Mouse (Mus musculus): Measurements from ENCODE around the gene Gm17428. TPM values are rescaled to one million over a fixed set of nuclear protein-coding genes. Genes with fewer than 3 reads are reported as not detected.
"Not testable (repeated sequence)": the region's sequence is repeated elsewhere in the genome, so short reads cannot be mapped to it uniquely, and the experiment has no call there.

Gene Gm17428
- polyA plus RNA-seq, 1 experiment = not detected

GRCm38 (mm10) chr14:54953664-54954206 is 23.0 kb upstream of the Gm17428 start:
- peaks cover 10% of the 10 kb centered on the region for H3K4me1 ChIP-seq (ENCODE audit: control insufficient read depth, insufficient read depth, low read length)
- H3K27ac ChIP-seq (ENCODE audit: control insufficient read depth, insufficient read depth, low read depth, low read length) = no peak overlapping the region
- no peaks in the 10 kb centered on the region for H3K36me3 ChIP-seq (ENCODE audit: control insufficient read depth, insufficient read depth, low read length)
- no peaks in the 10 kb centered on the region for H3K27me3 ChIP-seq (ENCODE audit: control insufficient read depth, insufficient read depth, low read length)
- no peak overlapping the region for H3K4me3 ChIP-seq (ENCODE audit: control insufficient read depth, low read depth, low read length)
- TF ChIP-seq CTCF (IDR thresholded peaks at IDR 0.05; ENCODE audit: control insufficient read depth, insufficient read depth, insufficient replicate concordance, low read depth, low read length) = no peak
- no peak for TF ChIP-seq POLR2A (IDR thresholded peaks at IDR 0.05; ENCODE audit: control insufficient read depth, low read depth, low read length)

DNA sequence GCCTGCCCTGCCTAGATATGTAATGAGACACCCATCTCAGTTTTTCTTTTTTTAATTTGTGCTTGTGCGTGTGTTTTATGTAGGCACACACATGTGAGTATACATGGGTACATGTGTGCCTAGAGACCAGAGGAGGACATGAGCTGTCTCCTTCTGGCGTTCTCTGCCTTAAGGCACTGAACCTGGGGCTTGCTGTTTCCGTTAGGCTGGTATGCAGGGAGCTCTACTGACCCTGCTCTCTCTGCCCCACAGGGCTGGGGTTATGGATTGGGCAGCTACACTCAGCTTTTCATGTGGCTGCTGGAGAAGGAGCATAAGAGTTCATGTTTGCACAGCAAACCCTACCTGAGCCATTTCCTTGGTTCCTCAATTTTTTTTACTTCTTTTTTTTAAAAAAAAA is 22.3 kb upstream of the Gm17428 start:
- TF ChIP-seq CTCF (IDR thresholded peaks at IDR 0.05; ENCODE audit: control insufficient read depth, insufficient read depth, insufficient replicate concordance, low read depth, low read length) = no peak
- TF ChIP-seq POLR2A (IDR thresholded peaks at IDR 0.05; ENCODE audit: control insufficient read depth, low read depth, low read length) = no peak
- Histone ChIP-seq H3K36me3 (ENCODE audit: control insufficient read depth, insufficient read depth, low read length) (no peaks in the 10 kb centered on the region), H3K27ac (ENCODE audit: control insufficient read depth, insufficient read depth, low read depth, low read length) (no peak overlapping the region)

GRCm38 (mm10) chr14:54955481-54955880 is 21.3 kb upstream of the Gm17428 start:
- no peak overlapping the region for H3K27ac ChIP-seq (ENCODE audit: control insufficient read depth, insufficient read depth, low read depth, low read length)
- TF ChIP-seq CTCF (IDR thresholded peaks at IDR 0.05; ENCODE audit: control insufficient read depth, insufficient read depth, insufficient replicate concordance, low read depth, low read length) (no peak), POLR2A (IDR thresholded peaks at IDR 0.05; ENCODE audit: control insufficient read depth, low read depth, low read length) (no peak)
- H3K27me3 ChIP-seq (ENCODE audit: control insufficient read depth, insufficient read depth, low read length) = no peaks in the 10 kb centered on the region
- H3K36me3 ChIP-seq (ENCODE audit: control insufficient read depth, insufficient read depth, low read length) = no peaks in the 10 kb centered on the region
- H3K4me1 ChIP-seq (ENCODE audit: control insufficient read depth, insufficient read depth, low read length) = peaks cover 5% of the 10 kb centered on the region
- H3K4me3 ChIP-seq (ENCODE audit: control insufficient read depth, low read depth, low read length) = no peak overlapping the region

More for the DNA sequence above, 22.3 kb upstream of the Gm17428 start:
- H3K27me3 ChIP-seq (ENCODE audit: control insufficient read depth, insufficient read depth, low read length) = no peaks in the 10 kb centered on the region
- no peak overlapping the region for H3K4me3 ChIP-seq (ENCODE audit: control insufficient read depth, low read depth, low read length)
- peaks cover 10% of the 10 kb centered on the region for H3K4me1 ChIP-seq (ENCODE audit: control insufficient read depth, insufficient read depth, low read length)

DNA sequence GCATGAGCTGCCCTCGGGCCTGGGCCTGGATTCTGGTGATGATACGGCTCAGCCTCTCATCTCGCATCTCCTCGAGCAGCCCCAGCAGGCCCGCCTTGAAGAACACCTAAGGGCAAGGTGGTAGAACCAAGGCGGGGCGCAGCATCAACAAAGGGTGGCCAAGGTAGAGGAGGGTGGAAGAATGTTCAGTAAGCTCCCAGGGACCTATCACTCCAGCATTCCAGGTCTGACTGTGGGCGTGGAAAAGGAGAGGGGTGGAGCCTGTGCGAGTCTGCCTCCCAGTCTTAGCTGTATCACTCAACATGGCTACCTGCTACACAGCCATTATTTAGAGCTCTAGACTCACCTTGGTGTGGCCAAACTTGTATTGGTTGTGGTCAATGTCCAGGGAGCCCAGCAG is 20.2 kb upstream of the Gm17428 start:
- no peak for TF ChIP-seq CTCF (IDR thresholded peaks at IDR 0.05; ENCODE audit: control insufficient read depth, insufficient read depth, insufficient replicate concordance, low read depth, low read length)
- TF ChIP-seq POLR2A (IDR thresholded peaks at IDR 0.05; ENCODE audit: control insufficient read depth, low read depth, low read length) = no peak
- Histone ChIP-seq H3K36me3 (ENCODE audit: control insufficient read depth, insufficient read depth, low read length) (no peaks in the 10 kb centered on the region), H3K27me3 (ENCODE audit: control insufficient read depth, insufficient read depth, low read length) (no peaks in the 10 kb centered on the region), H3K4me3 (ENCODE audit: control insufficient read depth, low read depth, low read length) (no peak overlapping the region), H3K27ac (ENCODE audit: control insufficient read depth, insufficient read depth, low read depth, low read length) (no peak overlapping the region), H3K4me1 (ENCODE audit: control insufficient read depth, insufficient read depth, low read length) (peaks cover 4% of the 10 kb centered on the region)

GRCm38 (mm10) chr14:54958503-54958902 is 18.2 kb upstream of the Gm17428 start:
- H3K4me3 ChIP-seq (ENCODE audit: control insufficient read depth, low read depth, low read length) = no peak overlapping the region
- H3K36me3 ChIP-seq (ENCODE audit: control insufficient read depth, insufficient read depth, low read length) = no peaks in the 10 kb centered on the region
- TF ChIP-seq CTCF (IDR thresholded peaks at IDR 0.05; ENCODE audit: control insufficient read depth, insufficient read depth, insufficient replicate concordance, low read depth, low read length) (no peak), POLR2A (IDR thresholded peaks at IDR 0.05; ENCODE audit: control insufficient read depth, low read depth, low read length) (no peak)
- peaks cover 4% of the 10 kb centered on the region for H3K4me1 ChIP-seq (ENCODE audit: control insufficient read depth, insufficient read depth, low read length)
- H3K27me3 ChIP-seq (ENCODE audit: control insufficient read depth, insufficient read depth, low read length) = no peaks in the 10 kb centered on the region
- no peak overlapping the region for H3K27ac ChIP-seq (ENCODE audit: control insufficient read depth, insufficient read depth, low read depth, low read length)

GRCm38 (mm10) chr14:54959197-54959596 is 17.5 kb upstream of the Gm17428 start:
- H3K4me3 ChIP-seq (ENCODE audit: control insufficient read depth, low read depth, low read length) = no peak overlapping the region
- H3K27ac ChIP-seq (ENCODE audit: control insufficient read depth, insufficient read depth, low read depth, low read length) = no peak overlapping the region
- H3K36me3 ChIP-seq (ENCODE audit: control insufficient read depth, insufficient read depth, low read length) = no peaks in the 10 kb centered on the region
- TF ChIP-seq POLR2A (IDR thresholded peaks at IDR 0.05; ENCODE audit: control insufficient read depth, low read depth, low read length) = no peak
- TF ChIP-seq CTCF (IDR thresholded peaks at IDR 0.05; ENCODE audit: control insufficient read depth, insufficient read depth, insufficient replicate concordance, low read depth, low read length) = no peak
- H3K27me3 ChIP-seq (ENCODE audit: control insufficient read depth, insufficient read depth, low read length) = no peaks in the 10 kb centered on the region
- H3K4me1 ChIP-seq (ENCODE audit: control insufficient read depth, insufficient read depth, low read length) = peaks cover 4% of the 10 kb centered on the region

GRCm38 (mm10) chr14:54959853-54960613 is 16.7 kb upstream of the Gm17428 start:
- H3K4me3 ChIP-seq (ENCODE audit: control insufficient read depth, low read depth, low read length); H3K4me1 ChIP-seq (ENCODE audit: control insufficient read depth, insufficient read depth, low read length); H3K27me3 ChIP-seq (ENCODE audit: control insufficient read depth, insufficient read depth, low read length); H3K36me3 ChIP-seq (ENCODE audit: control insufficient read depth, insufficient read depth, low read length); H3K27ac ChIP-seq (ENCODE audit: control insufficient read depth, insufficient read depth, low read depth, low read length): not testable (repeated sequence)

All from testis, adult 2 months (tissue).